Mouse (Mus musculus) limb, embryonic 13.5 days (tissue): ENCODE measurements around the gene Calcrl. TPM values are rescaled to one million over a fixed set of nuclear protein-coding genes. Genes with fewer than 3 reads are reported as not detected.

Experiments used
- ATAC-seq: fragments of 200-750 bp; cut with Nextera tagmentation; 2 replicates; pipeline ENCODE4 v1.8.0; 2017; ENCODE audit warnings: low read depth, moderate number of reproducible peaks, moderate TSS enrichment; ENCODE audit not compliant: low FRiP score
- H3K27ac ChIP-seq: fragments of 300-500 bp; sonication (generic); 2 replicates; pipeline ENCODE4 v1.5.1; 2015; ENCODE audit warnings: inconsistent platforms, mild to moderate bottlenecking, moderate library complexity
- H3K27me3 ChIP-seq: fragments of 300-500 bp; sonication (generic); 2 replicates; pipeline ENCODE4 v1.6.1; 2015; ENCODE audit warnings: mild to moderate bottlenecking, inconsistent platforms
- H3K36me3 ChIP-seq: fragments of 300-500 bp; sonication (generic); 2 replicates; pipeline ENCODE4 v1.6.1; 2015; ENCODE audit warnings: inconsistent platforms, mild to moderate bottlenecking, moderate library complexity
- H3K4me1 ChIP-seq: fragments of 300-500 bp; sonication (generic); 2 replicates; pipeline ENCODE4 v1.6.1; 2015; ENCODE audit warnings: inconsistent platforms
- H3K4me2 ChIP-seq: fragments of 300-500 bp; sonication (generic); replicated peaks from 2 replicates; pipeline ENCODE4 v1.6.1; 2015; ENCODE audit warnings: inconsistent platforms, mild to moderate bottlenecking, moderate library complexity
- H3K4me3 ChIP-seq: fragments of 300-500 bp; sonication (generic); 2 replicates; pipeline ENCODE4 v1.5.1; 2015; ENCODE audit warnings: moderate library complexity, mild to moderate bottlenecking, inconsistent platforms
- H3K9ac ChIP-seq: fragments of 300-500 bp; sonication (generic); 2 replicates; pipeline ENCODE4 v1.6.1; 2015; ENCODE audit warnings: mild to moderate bottlenecking, inconsistent platforms
- H3K9me3 ChIP-seq: fragments of 300-500 bp; sonication (generic); 2 replicates; pipeline ENCODE4 v1.6.1; 2016; ENCODE audit warnings: inconsistent platforms
- WGBS: fragments of 180-500 bp; shearing (Covaris S2); methylation state at CpG from one replicate; pipeline ENCODE4 v1.1.7; 2015; 5-methylcytosine and 5-hydroxymethylcytosine counted together
- polyA plus RNA-seq: library from polyadenylated mRNA; unstranded; fragments of >200 nt; fragmentation: Nextera tagmentation; extraction: Ambion mirVana; gene quantifications from 2 replicates; pipeline ENCODE4 v1.2.1, GENCODE M21; 2015

Calcrl gene
- polyA plus RNA-seq, result 16.2 and 17.4 TPM in 2 replicates

DNA sequence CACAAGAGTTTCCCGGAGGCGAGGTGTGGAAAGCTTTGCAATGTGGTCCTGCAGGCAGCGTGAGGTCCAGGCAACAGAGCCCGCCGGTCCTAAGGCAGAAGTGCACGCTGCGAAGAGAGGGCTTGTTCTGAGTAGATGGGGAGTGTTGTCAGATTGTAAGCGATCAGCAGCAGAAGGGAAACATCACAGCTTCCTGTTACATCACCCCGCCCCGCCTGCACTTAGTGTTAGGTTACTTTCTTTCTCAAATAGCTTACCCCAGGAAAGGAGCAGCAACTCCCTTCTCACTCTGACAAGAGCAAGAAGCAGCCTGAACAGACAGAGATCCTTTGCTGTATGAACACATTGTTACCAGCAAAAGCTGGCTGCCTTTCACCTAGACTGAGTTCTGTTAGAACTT lies at the start of gene Calcrl:
Gene Calcrl (minus strand): TSS at position 274 of the 400 bp plus-strand sequence.
- under 1% methylated on average over 10 of the region's 10 CpGs for WGBS
- Histone ChIP-seq H3K36me3 (no peaks in the 10 kb centered on the region), H3K27ac (peak within 1 kb of the TSS; percentile 61; the same call in 1 of the 2 replicates), H3K9ac (peak within 1 kb of the TSS; percentile 63), H3K27me3 (no peaks in the 10 kb centered on the region), H3K4me1 (peaks cover 3% of the 10 kb centered on the region; the same call in 1 of the 2 replicates), H3K4me2 (peak within 1 kb of the TSS; percentile 71), H3K4me3 (peak within 1 kb of the TSS; percentile 43), H3K9me3 (no peaks in the 10 kb centered on the region)
- ATAC-seq, result peak; percentile 86

DNA sequence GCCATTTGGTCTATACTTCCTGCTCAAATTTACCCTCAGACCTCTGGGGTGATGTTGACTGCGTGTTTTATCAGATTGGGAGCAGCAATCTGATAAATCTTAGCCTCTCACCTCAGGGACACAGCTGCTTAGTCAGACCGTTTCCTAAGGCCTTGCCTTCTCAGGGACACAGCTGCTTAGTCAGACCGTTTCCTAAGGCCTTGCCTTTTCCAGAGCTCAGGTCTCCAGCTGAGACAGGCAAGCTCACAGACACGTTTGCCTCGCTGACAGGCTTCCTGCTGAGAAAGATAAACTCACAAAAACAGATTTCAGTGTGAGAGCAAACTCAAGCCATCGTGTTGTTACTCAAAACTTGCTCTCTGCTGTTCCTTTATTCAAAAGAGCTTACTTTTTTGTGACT lies 49.4 kb upstream of the Calcrl start:
- no peaks in the 10 kb centered on the region for H3K9me3 ChIP-seq
- no peaks in the 10 kb centered on the region for H3K36me3 ChIP-seq
- H3K4me1 ChIP-seq, result peaks cover 8% of the 10 kb centered on the region; the same call in 1 of the 2 replicates
- H3K27ac ChIP-seq, result peak overlapping the region; percentile 33; the same call in 1 of the 2 replicates
- H3K4me2 ChIP-seq, result no peak overlapping the region
- no peak overlapping the region for H3K4me3 ChIP-seq
- no peaks in the 10 kb centered on the region for H3K27me3 ChIP-seq
- 8% methylated on average over 6 of the region's 6 CpGs for WGBS
- no peak for ATAC-seq
- H3K9ac ChIP-seq, result no peak overlapping the region

- no peak overlapping the region for H3K4me3 ChIP-seq
- ATAC-seq, result no peak
- WGBS, result 80% methylated on average over 14 of the region's 14 CpGs
- peaks cover 1% of the 10 kb centered on the region; the same call in 1 of the 2 replicates for H3K9me3 ChIP-seq
- H3K27me3 ChIP-seq, result no peaks in the 10 kb centered on the region
- peaks cover 8% of the 10 kb centered on the region; the same call in 1 of the 2 replicates for H3K4me1 ChIP-seq
- no peak overlapping the region for H3K9ac ChIP-seq
- H3K36me3 ChIP-seq, result no peaks in the 10 kb centered on the region
- no peak overlapping the region for H3K4me2 ChIP-seq
- no peak overlapping the region for H3K27ac ChIP-seq
These were observed 48.8 kb upstream of the Calcrl start for GRCm38 (mm10) chr2:84473941-84474530.

DNA sequence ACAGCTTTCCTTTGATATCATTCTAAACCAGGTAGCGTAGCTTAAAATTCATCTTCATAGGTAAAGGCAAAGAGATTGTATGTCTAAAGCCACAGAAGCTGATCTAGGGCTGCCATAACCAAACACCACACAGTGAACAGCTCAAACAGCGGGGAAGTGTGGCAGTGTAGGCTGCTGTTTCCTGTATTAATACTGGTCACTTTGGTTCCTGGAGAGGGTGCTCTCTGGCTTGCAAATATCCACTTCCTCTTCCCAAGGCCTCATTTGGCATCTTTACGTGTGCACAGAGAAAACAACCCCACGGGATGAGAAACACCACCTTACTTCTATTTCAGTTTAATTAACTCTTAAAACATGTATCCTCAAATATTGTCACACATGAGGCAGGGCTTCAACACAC lies 42.2 kb upstream of the Calcrl start:
- peaks cover 5% of the 10 kb centered on the region; the same call in 1 of the 2 replicates for H3K9me3 ChIP-seq
- H3K27me3 ChIP-seq, result no peaks in the 10 kb centered on the region
- H3K4me3 ChIP-seq, result no peak overlapping the region
- H3K9ac ChIP-seq, result no peak overlapping the region
- no peak overlapping the region for H3K4me2 ChIP-seq
- H3K4me1 ChIP-seq, result no peaks in the 10 kb centered on the region
- no peak for ATAC-seq
- H3K36me3 ChIP-seq, result no peaks in the 10 kb centered on the region
- no peak overlapping the region for H3K27ac ChIP-seq
- 84% methylated on average over 4 of the region's 4 CpGs for WGBS

DNA sequence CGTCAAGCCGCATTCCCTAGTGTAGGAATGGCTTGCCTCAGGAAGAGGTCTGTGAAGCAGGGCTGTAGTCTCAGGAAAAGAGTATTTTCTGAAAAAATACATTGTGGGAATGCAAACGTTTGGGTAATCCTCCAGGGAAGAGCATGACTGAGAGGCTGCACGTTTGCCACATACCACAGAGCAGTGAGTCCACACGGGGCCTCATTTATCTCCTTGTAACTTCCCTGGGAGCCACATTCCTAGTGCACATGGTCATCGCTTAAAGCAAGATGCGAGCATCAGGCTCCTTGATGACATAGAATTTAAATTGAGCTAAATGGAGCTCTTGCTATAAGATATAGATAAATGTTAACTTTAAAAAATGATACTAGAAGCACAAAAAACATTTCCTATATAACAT lies 39.7 kb upstream of the Calcrl start:
- Histone ChIP-seq H3K4me1 (no peaks in the 10 kb centered on the region), H3K36me3 (no peaks in the 10 kb centered on the region), H3K27ac (no peak overlapping the region), H3K27me3 (no peaks in the 10 kb centered on the region), H3K9me3 (peaks cover 5% of the 10 kb centered on the region; the same call in 1 of the 2 replicates), H3K4me3 (no peak overlapping the region), H3K4me2 (no peak overlapping the region), H3K9ac (no peak overlapping the region)
- no peak for ATAC-seq
- 34% methylated on average over 7 of the region's 7 CpGs for WGBS

DNA sequence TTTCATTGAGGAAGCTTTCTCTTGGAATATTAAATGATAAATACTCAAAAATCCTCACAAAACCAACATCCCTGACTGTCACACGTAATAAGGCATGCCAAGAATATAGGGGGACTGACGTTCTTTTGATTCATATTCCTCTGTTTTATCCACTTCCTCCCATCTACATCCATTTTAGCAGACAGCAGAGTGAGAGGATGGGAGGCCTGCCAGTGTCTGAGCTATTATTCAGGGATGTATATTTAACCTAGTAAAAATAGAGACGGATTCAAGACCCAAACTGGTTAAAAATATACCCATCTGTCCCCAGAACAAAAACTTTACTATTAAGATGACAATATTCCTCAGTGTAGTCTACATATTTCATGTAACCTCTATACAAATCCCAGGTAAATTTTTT lies 37.2 kb upstream of the Calcrl start:
- no peak for ATAC-seq
- Histone ChIP-seq H3K9ac (no peak overlapping the region), H3K27me3 (no peaks in the 10 kb centered on the region), H3K27ac (no peak overlapping the region), H3K4me2 (no peak overlapping the region), H3K4me1 (no peaks in the 10 kb centered on the region), H3K36me3 (no peaks in the 10 kb centered on the region), H3K4me3 (no peak overlapping the region), H3K9me3 (no peaks in the 10 kb centered on the region)
- 87% methylated on average over 3 of the region's 3 CpGs for WGBS

DNA sequence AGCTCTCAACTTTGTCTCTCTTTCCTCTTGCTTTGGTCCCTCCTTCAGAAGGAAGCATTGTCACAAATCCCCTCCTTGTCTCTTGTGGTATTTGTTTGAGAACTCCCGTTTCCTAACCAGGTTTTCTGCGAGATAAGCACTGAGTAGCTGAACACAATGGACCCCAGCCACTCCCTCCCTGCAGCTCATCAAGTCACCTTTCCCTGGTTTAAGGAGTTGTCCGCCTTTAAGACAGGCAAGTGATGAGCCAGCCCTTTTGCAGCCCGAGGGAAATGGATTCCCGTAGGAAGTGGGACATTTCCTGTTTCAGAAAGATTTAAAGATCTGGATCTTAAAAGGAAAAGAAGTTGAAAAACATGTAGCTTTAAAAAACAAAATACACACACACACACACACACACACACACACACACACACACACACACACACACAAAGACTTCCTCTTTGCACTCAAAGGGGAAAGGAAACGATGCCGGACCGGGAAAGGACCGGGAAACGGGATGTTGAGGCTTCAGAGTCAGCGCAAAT lies 34.5 kb upstream of the Calcrl start:
- no peaks in the 10 kb centered on the region for H3K9me3 ChIP-seq
- no peak overlapping the region for H3K4me3 ChIP-seq
- H3K9ac ChIP-seq, result no peak overlapping the region
- no peak for ATAC-seq
- H3K27ac ChIP-seq, result no peak overlapping the region
- H3K36me3 ChIP-seq, result no peaks in the 10 kb centered on the region
- H3K4me1 ChIP-seq, result no peaks in the 10 kb centered on the region
- H3K27me3 ChIP-seq, result no peaks in the 10 kb centered on the region
- WGBS, result 71% methylated on average over 11 of the region's 11 CpGs
- no peak overlapping the region for H3K4me2 ChIP-seq

- WGBS, result 68% methylated on average over 6 of the region's 6 CpGs
These were observed 32.0 kb upstream of the Calcrl start for GRCm38 (mm10) chr2:84457221-84457620.

DNA sequence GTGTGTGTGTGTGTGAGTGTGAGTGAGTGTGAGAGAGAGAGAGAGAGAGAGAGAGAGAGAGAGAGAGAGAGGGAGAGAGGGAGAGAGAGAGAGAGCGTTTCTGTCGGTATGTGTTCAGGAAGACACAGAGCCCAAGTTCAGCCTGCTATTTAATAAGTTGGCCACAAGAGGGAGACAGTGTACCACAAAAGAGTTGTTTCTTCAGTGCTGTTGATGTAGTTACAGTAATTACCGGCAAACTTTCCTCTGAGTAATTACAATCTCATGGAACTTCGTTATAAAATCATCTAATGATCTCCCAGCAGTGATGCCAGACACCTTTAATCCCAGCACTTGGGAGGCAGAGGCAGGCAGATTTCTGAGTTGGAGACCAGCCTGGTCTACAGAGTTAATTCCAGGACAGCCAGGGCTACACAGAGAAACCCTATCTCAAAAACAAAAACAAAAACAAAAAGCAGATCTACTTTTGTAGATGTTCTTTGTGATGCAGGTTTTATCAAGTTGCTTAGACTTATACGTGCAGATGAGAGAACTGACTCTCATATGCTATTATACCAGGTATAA lies 30.1 kb upstream of the Calcrl start:
- peak; percentile 44 for ATAC-seq
- Histone ChIP-seq H3K9ac (no peak overlapping the region), H3K4me3 (no peak overlapping the region), H3K4me1 (no peaks in the 10 kb centered on the region), H3K36me3 (no peaks in the 10 kb centered on the region), H3K9me3 (no peaks in the 10 kb centered on the region), H3K4me2 (no peak overlapping the region), H3K27ac (no peak overlapping the region), H3K27me3 (no peaks in the 10 kb centered on the region)
- WGBS, result 10% methylated on average over 5 of the region's 5 CpGs

More at GRCm38 (mm10) chr2:84457221-84457620, 32.0 kb upstream of the Calcrl start:
- Histone ChIP-seq H3K36me3 (no peaks in the 10 kb centered on the region), H3K4me1 (no peaks in the 10 kb centered on the region), H3K9ac (no peak overlapping the region), H3K4me3 (no peak overlapping the region), H3K27ac (no peak overlapping the region), H3K9me3 (no peaks in the 10 kb centered on the region), H3K27me3 (no peaks in the 10 kb centered on the region), H3K4me2 (no peak overlapping the region)
- ATAC-seq, result no peak

DNA sequence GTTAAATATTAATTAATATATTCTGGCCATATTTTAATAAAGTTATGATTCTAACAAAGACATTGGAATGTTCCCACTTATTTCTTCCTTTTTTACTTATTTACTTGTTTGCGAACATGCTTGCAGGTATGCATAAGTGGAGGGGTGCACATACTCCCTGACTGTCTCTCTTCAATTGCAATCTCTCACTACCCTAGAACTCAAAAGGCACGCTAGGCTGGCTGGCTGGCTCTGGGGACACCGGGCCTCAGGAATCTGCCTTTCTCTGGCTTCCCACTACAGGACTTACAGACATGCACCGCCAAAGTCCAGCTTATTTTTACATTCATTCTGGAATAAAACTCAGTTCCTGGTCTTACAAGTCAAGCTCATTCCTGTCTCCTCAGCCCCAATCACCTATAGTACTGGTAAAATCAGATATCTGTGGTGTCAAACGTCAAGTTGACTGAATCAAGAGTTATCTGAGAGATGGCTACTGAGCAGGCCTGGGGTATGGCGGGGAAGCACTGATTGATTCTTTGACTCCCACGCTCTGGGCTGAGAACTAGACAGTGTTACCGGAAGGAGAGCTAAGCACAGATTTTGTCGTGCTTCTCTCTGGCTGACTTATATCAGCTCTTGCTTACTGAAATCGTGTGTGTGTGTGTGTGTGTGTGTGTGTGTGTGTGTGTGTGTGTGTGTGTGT lies 29.5 kb upstream of the Calcrl start:
- no peaks in the 10 kb centered on the region for H3K9me3 ChIP-seq
- no peaks in the 10 kb centered on the region for H3K4me1 ChIP-seq
- H3K36me3 ChIP-seq, result no peaks in the 10 kb centered on the region
- H3K4me3 ChIP-seq, result no peak overlapping the region
- 66% methylated on average over 10 of the region's 10 CpGs for WGBS
- no peak overlapping the region for H3K4me2 ChIP-seq
- H3K9ac ChIP-seq, result no peak overlapping the region
- no peak overlapping the region for H3K27ac ChIP-seq
- H3K27me3 ChIP-seq, result no peaks in the 10 kb centered on the region
- peak; percentile 15; the same call in 1 of the 2 replicates for ATAC-seq

GRCm38 (mm10) chr2:84454051-84454450 lies 28.8 kb upstream of the Calcrl start:
- no peak overlapping the region for H3K27ac ChIP-seq
- H3K9ac ChIP-seq, result no peak overlapping the region
- H3K4me1 ChIP-seq, result no peaks in the 10 kb centered on the region
- H3K36me3 ChIP-seq, result no peaks in the 10 kb centered on the region
- H3K9me3 ChIP-seq, result no peaks in the 10 kb centered on the region
- no peak overlapping the region for H3K4me2 ChIP-seq
- no peak overlapping the region for H3K4me3 ChIP-seq
- 16% methylated on average over 5 of the region's 5 CpGs for WGBS
- no peaks in the 10 kb centered on the region for H3K27me3 ChIP-seq
- ATAC-seq, result 0 out of 2 replicates have a peak, but pooled peaks have one; percentile 51

DNA sequence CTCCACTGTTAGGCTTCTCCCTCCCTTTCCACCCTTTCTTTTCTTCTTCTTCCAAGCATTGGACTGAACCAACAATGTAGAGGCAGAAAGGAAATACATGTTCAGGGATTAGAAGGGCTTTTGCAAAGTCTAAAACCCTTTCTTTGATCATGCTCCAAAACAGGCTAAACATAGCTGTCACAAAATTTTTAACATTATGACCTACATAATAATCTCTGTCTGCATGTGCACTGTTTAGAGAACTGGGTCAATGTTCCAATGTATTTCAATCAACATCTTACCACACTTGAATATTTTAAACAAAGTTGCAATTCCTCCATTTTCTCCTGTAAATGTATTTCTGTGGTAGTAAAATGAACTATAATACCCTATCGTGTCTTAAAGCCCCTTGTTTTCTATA lies 20.3 kb upstream of the Calcrl start:
- H3K9me3 ChIP-seq, result no peaks in the 10 kb centered on the region
- no peak overlapping the region for H3K27ac ChIP-seq
- no peaks in the 10 kb centered on the region for H3K36me3 ChIP-seq
- ATAC-seq, result no peak
- no peak overlapping the region for H3K4me2 ChIP-seq
- 88% methylated on average over 1 of the region's 1 CpGs for WGBS
- H3K4me3 ChIP-seq, result no peak overlapping the region
- H3K9ac ChIP-seq, result no peak overlapping the region
- H3K4me1 ChIP-seq, result no peaks in the 10 kb centered on the region
- no peaks in the 10 kb centered on the region for H3K27me3 ChIP-seq
